Mouse (Mus musculus) adipocyte (in vitro differentiated cells): ENCODE results near the gene Prss57.

Experiments used
- DNase-seq: peaks from one replicate; pipeline ENCODE4 v3.0.0-alpha.2; 2016; ENCODE audit warnings: low spot score

Prss57 gene

DNA sequence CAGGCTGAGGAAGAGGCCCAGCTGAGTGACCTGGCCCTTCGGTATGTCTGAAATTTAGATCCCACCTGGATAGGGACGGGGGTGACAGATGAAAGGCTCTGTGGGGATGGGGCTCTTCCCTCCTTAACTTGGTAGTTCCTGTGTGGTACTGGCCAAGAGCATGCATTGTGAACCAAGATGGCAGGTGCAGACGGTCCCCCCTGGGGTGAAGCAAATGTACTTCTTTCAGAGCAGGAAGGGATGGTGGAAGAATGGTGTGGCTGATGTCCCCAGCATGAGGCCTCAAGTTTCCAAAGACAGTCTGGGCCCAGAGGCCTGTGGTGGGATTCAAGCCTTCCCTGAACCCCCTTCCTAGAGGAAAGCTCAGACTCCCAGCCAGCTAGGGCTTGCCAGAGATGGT, 34.9 kb downstream of the Prss57 start:
- DNase-seq, result no peak

DNA sequence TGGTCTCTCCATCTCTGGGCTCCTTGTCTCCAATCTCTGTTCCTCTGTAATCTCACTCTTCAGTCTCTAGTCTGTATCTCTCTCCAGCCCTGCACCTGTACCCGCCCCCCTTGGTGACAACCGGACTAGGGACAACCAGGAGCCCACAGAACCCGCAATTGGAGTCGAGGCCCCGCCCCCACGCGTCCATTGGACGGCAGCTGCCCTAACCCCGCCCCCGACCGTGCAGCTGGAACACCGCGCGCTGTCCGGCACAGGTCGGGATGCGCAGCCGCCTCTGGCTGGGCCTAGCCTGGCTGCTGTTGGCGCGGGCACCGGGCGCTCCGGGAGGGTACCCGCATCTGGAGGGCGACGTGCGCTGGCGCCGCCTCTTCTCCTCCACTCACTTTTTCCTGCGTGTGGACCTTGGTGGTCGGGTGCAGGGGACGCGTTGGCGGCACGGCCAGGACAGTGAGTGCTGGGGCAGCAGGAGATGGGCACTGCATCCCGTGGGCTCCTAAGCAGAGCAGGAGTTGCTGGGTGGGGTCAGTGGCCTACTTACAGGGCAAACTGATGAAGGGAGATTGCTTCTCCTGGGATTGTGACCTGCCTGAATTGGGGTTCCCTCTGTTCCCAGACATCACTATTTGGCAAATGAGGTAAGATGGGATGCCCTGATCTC, 35.8 kb downstream of the Prss57 start, which contains the start of gene Fgf22:
TSS of gene Fgf22 (plus strand) at position 221 of the 661 bp plus-strand sequence.
- no peak for DNase-seq

DNA sequence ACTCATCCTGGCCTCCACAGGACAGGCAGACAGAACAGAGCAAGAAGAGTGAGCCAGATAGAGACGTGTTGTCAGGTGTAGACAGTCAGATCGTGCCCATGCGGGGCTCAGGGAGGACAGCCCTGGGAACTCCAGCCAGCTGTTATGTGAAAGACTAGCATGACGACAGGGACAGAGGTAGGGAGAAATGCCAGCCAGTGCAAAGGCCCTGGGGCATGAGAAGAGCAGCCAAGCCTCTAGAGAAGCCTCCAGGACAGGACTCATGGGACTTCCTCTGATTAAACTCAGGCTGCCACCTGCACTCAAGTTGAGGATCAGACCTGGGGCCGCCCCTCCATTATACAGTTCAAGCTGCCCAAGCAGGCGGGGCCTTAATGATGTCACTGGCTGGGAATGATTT, 42.3 kb downstream of the Prss57 start:
- DNase-seq, result peak; percentile 69

- no peak for DNase-seq
Observed at GRCm38 (mm10) chr10:79746774-79747151, 44.0 kb downstream of the Prss57 start.

GRCm38 (mm10) chr10:79745898-79746773, 44.6 kb downstream of the Prss57 start, which contains the start of gene Polrmt:
Gene Polrmt (minus strand): TSS chr10:79746581.
- DNase-seq, result peak; percentile 97

- no peak for DNase-seq
Observed at GRCm38 (mm10) chr10:79745411-79745810, 45.4 kb downstream of the Prss57 start.

DNA sequence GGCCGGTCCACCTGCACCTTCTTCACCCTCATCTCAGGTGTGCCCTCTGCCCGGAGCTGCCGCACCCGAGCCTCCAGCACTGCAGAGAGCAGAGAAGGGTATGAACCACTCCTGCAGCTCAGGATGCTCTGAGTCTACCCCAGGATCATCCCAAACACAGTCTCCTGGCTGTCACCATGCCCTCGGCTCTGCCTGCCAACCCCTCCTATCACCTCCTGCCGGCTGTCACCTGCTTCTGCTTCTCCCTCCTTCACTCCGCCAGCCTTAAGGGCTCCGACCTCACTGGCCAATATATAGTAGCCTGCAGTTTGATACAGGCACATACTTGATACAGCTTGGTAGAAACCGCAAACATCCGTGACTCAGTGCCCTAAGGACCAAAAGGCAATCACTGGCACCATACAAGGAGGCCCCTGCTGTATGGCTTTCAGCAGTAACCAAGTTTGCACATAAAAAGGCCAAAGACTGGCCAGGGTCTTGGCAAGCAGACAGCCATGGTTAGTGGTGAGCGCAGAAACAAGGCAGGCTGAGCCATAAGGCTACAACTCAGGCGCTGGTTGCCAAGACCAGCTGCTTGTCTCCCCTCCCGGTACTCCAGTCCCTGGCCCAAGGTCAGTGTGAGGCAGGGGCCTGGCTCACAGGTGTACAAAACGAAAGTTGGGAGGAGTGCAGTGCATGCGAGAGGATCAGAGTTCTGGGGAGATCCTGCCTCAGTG, 47.0 kb downstream of the Prss57 start:
- DNase-seq, result no peak

DNA sequence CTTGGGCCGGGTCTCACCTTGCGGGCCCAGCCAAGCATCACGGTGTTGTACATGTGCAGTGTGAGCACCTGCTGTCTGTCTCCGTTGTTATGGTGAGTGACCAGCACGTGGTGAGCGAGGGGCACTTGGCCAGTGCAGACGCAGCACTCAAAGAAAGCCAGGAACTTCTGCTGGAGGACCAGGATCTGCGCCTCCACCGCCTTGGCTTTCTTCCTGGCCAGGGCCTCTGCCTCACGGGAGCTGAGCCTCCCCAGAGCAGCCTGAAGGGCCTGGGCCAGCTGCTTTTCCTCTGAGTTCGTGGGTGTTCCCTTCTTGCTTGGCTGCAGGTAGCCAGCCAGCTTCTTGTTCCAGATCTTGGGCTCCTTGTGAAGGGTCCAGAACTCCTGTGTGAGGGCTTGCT, 47.6 kb downstream of the Prss57 start:
- no peak for DNase-seq

DNA sequence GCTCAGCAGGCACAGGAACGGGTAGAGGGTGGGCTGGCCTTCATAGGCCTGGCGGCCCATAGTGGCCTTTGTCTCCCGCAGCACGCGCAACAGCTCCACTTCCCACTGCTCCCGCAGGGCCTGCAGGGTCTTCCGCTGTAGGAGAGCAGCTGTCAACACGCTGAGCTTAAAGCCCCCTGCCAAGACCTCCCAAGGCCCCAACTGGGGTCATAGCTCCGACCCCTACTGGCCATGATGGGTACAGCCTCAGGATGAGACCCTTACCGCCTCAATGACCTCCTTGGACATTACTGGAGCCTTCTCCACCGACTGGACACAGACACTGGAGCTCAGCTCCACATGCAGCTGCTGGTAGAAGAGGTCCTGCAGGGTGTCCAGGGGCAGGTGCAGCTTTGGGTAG, 49.9 kb downstream of the Prss57 start:
- no peak for DNase-seq

GRCm38 (mm10) chr10:79739234-79739633, 51.5 kb downstream of the Prss57 start:
- DNase-seq, result no peak

- DNase-seq, result no peak
Observed at GRCm38 (mm10) chr10:79738259-79738658, 52.5 kb downstream of the Prss57 start.

DNA sequence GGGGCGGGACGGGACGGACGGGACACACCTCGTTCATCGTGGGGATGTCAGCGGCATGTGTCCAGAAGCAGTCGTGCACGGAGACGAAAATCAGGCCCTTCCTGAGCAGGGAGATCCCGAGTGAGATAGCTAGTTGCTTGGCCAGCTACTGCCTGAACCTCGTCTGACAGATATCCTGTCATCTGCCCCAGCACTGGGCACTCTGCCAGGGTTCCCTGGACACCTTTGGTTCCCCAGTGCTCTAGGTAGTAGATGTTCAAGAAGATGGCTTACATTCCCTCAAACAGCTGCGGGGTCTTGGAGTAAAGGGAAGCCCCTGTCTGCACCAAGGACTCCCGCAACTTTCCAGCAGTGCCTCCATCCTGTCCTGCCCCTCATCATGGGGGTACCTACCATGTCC, 54.1 kb downstream of the Prss57 start:
- DNase-seq, result no peak

GRCm38 (mm10) chr10:79735361-79735760, 55.4 kb downstream of the Prss57 start:
- DNase-seq, result no peak

GRCm38 (mm10) chr10:79733847-79734246, 56.9 kb downstream of the Prss57 start:
- no peak for DNase-seq

- peak; percentile 23 for DNase-seq
Observed at GRCm38 (mm10) chr10:79732500-79732899, 58.3 kb downstream of the Prss57 start.
